ENCODE assay signal across 8 mouse cellular contexts in genomic region chr8:83741849-83742655, GRCm38 (mm10). TPM values are rescaled to one million over a fixed set of nuclear protein-coding genes. Genes with fewer than 3 reads are reported as not detected.
DNase-seq lines count a peak whose midpoint lies in the region; ATAC-seq and TF ChIP-seq lines count a peak whose summit lies in the region.

No protein-coding gene starts in this region.

- H3K4me3 ChIP-seq in forebrain, embryonic 12.5 days (replicated peaks) = no peak overlapping the region; the same call in 1 of the 2 replicates
- no peak overlapping the region for H3K4me3 ChIP-seq in forebrain, postnatal 0 days (ENCODE audit: low read depth, low read length)
- peak overlapping the region; percentile 53; the same call in 1 of the 2 replicates for H3K4me3 ChIP-seq in bone marrow macrophage, adult 2 months (ENCODE audit: insufficient read depth, low read length)
- H3K4me3 ChIP-seq in hindbrain, embryonic 15.5 days = peak overlapping the region; percentile 41; the same call in 1 of the 2 replicates

- WGBS in forebrain, embryonic 12.5 days = 75% methylated on average over 19 of the region's 19 CpGs
- 71% methylated on average over 19 of the region's 19 CpGs for WGBS in forebrain, postnatal 0 days
- WGBS in hindbrain, embryonic 15.5 days = 79% methylated on average over 19 of the region's 19 CpGs

- H3K4me1 ChIP-seq in forebrain, embryonic 12.5 days = peaks cover 15% of the 10 kb centered on the region
- H3K4me1 ChIP-seq in forebrain, postnatal 0 days (ENCODE audit: insufficient read depth) = no peaks in the 10 kb centered on the region
- H3K4me1 ChIP-seq in bone marrow macrophage, adult 2 months (ENCODE audit: control insufficient read depth, insufficient read depth, low read length) = peaks cover 49% of the 10 kb centered on the region
- H3K4me1 ChIP-seq in hindbrain, embryonic 15.5 days (replicated peaks) = peaks cover 6% of the 10 kb centered on the region

- ATAC-seq in forebrain, embryonic 12.5 days (ENCODE audit: low FRiP score) = no peak
- no peak for ATAC-seq in forebrain, postnatal 0 days
- no peak for ATAC-seq in hindbrain, embryonic 15.5 days (ENCODE audit: low FRiP score, low read depth)

- no peaks in the 10 kb centered on the region for H3K36me3 ChIP-seq in forebrain, embryonic 12.5 days (replicated peaks)
- no peaks in the 10 kb centered on the region for H3K36me3 ChIP-seq in forebrain, postnatal 0 days (ENCODE audit: insufficient read depth)
- no peaks in the 10 kb centered on the region for H3K36me3 ChIP-seq in hindbrain, embryonic 15.5 days

- TF ChIP-seq POLR2A in bone marrow macrophage, adult 2 months (IDR thresholded peaks at IDR 0.05; ENCODE audit: borderline replicate concordance, low read depth, low read length) = no peak

- no peak overlapping the region for H3K27ac ChIP-seq in forebrain, embryonic 12.5 days
- no peak overlapping the region for H3K27ac ChIP-seq in forebrain, postnatal 0 days (ENCODE audit: low read depth, low read length)
- H3K27ac ChIP-seq in bone marrow macrophage, adult 2 months (ENCODE audit: insufficient read depth, low read depth, low read length) = peak overlapping the region; percentile 52
- H3K27ac ChIP-seq in hindbrain, embryonic 15.5 days (replicated peaks) = peak overlapping the region; percentile 12; the same call in 1 of the 2 replicates

- peaks cover 68% of the 10 kb centered on the region for H3K27me3 ChIP-seq in forebrain, embryonic 12.5 days
- peaks cover 19% of the 10 kb centered on the region for H3K27me3 ChIP-seq in forebrain, postnatal 0 days (ENCODE audit: insufficient read depth, low read length)
- H3K27me3 ChIP-seq in hindbrain, embryonic 15.5 days = peaks cover 32% of the 10 kb centered on the region

- H3K9me3 ChIP-seq in forebrain, embryonic 12.5 days = peaks cover 5% of the 10 kb centered on the region; the same call in 1 of the 2 replicates
- no peaks in the 10 kb centered on the region for H3K9me3 ChIP-seq in forebrain, postnatal 0 days (ENCODE audit: low read length)
- no peaks in the 10 kb centered on the region for H3K9me3 ChIP-seq in hindbrain, embryonic 15.5 days

- peak overlapping the region; percentile 86; the same call in 1 of the 2 replicates for H3K4me2 ChIP-seq in forebrain, embryonic 12.5 days
- H3K4me2 ChIP-seq in forebrain, postnatal 0 days (ENCODE audit: low read depth) = no peak overlapping the region; the same call in 1 of the 2 replicates
- H3K4me2 ChIP-seq in hindbrain, embryonic 15.5 days = peak overlapping the region; percentile 81

- no peak for TF ChIP-seq CTCF in forebrain, postnatal 0 days (IDR thresholded peaks at IDR 0.05; ENCODE audit: low read depth)
- no peak for TF ChIP-seq CTCF in bone marrow macrophage, adult 2 months (IDR thresholded peaks at IDR 0.05; ENCODE audit: low read depth, low read length)

- DNase-seq in forebrain, postnatal 0 days = no peak
- peak; percentile 77 for DNase-seq in lung, postnatal 25 days (ENCODE audit: low spot score)
- no peak for DNase-seq in yolk sac, embryonic 10.5 days (ENCODE audit: low spot score)
- DNase-seq in cerebellum, postnatal 36 days = no peak
- DNase-seq in cerebellum, adult 18-20 months = no peak

- H3K9ac ChIP-seq in forebrain, embryonic 12.5 days = no peak overlapping the region
- no peak overlapping the region for H3K9ac ChIP-seq in forebrain, postnatal 0 days
- H3K9ac ChIP-seq in hindbrain, embryonic 15.5 days = no peak overlapping the region

RNA-seq across cellular contexts. Expression of gene Adgre5, which starts 0.9 kb away (rescaled TPM):
- 9.4 and 10.7 TPM in 2 replicates for polyA plus RNA-seq in forebrain, embryonic 12.5 days (2016; fragmentation: Nextera tagmentation; extraction: Ambion mirVana)
- 9.2 and 9.9 TPM in 2 replicates for total RNA-seq in forebrain, postnatal 0 days (2014; rRNA removed)
- 6.7 and 9.2 TPM in 2 replicates for polyA plus RNA-seq in forebrain, postnatal 0 days (2015; fragmentation: Nextera tagmentation; extraction: Ambion mirVana)
- polyA plus RNA-seq in bone marrow macrophage, adult 2 months (2012; ENCODE audit: insufficient read depth, insufficient read length, missing spikeins) = 55.5 and 62.9 TPM in 2 replicates
- polyA plus RNA-seq in hindbrain, embryonic 15.5 days (2015; fragmentation: Nextera tagmentation; extraction: Ambion mirVana) = 11.0 and 13.4 TPM in 2 replicates

RNA-seq across cellular contexts. Expression of gene Ddx39, which starts 27.1 kb away (rescaled TPM):
- 168 and 185 TPM in 2 replicates for polyA plus RNA-seq in forebrain, embryonic 12.5 days (2016; fragmentation: Nextera tagmentation; extraction: Ambion mirVana)
- 54.1 and 58.4 TPM in 2 replicates for total RNA-seq in forebrain, postnatal 0 days (2014; rRNA removed)
- 76.3 and 79.5 TPM in 2 replicates for polyA plus RNA-seq in forebrain, postnatal 0 days (2015; fragmentation: Nextera tagmentation; extraction: Ambion mirVana)
- polyA plus RNA-seq in bone marrow macrophage, adult 2 months (2012; ENCODE audit: insufficient read depth, insufficient read length, missing spikeins) = 27.9 and 28.4 TPM in 2 replicates
- polyA plus RNA-seq in hindbrain, embryonic 15.5 days (2015; fragmentation: Nextera tagmentation; extraction: Ambion mirVana) = 97.5 and 105 TPM in 2 replicates

RNA-seq across cellular contexts. Expression of gene Pkn1, which starts 43.1 kb away (rescaled TPM):
- polyA plus RNA-seq in forebrain, embryonic 12.5 days (2016; fragmentation: Nextera tagmentation; extraction: Ambion mirVana) = 37.1 and 38.0 TPM in 2 replicates
- 70.8 and 72.6 TPM in 2 replicates for total RNA-seq in forebrain, postnatal 0 days (2014; rRNA removed)
- polyA plus RNA-seq in forebrain, postnatal 0 days (2015; fragmentation: Nextera tagmentation; extraction: Ambion mirVana) = 18.5 and 25.2 TPM in 2 replicates
- 148 and 174 TPM in 2 replicates for polyA plus RNA-seq in bone marrow macrophage, adult 2 months (2012; ENCODE audit: insufficient read depth, insufficient read length, missing spikeins)
- 27.1 and 30.9 TPM in 2 replicates for polyA plus RNA-seq in hindbrain, embryonic 15.5 days (2015; fragmentation: Nextera tagmentation; extraction: Ambion mirVana)

Comparison
In these comparisons a context has a peak if more than half of its experiments do, and no peak if none do; other contexts are left out.
1. H3K27ac ChIP-seq: peak in bone marrow macrophage, adult 2 months (single experiment) and hindbrain, embryonic 15.5 days (single experiment); none in forebrain, embryonic 12.5 days (single experiment) and forebrain, postnatal 0 days (single experiment).
2. H3K4me3 ChIP-seq: peak in bone marrow macrophage, adult 2 months (single experiment) and hindbrain, embryonic 15.5 days (single experiment); none in forebrain, embryonic 12.5 days (single experiment) and forebrain, postnatal 0 days (single experiment).